25 mouse cellular contexts compared by ENCODE assay signal in the genomic region with DNA sequence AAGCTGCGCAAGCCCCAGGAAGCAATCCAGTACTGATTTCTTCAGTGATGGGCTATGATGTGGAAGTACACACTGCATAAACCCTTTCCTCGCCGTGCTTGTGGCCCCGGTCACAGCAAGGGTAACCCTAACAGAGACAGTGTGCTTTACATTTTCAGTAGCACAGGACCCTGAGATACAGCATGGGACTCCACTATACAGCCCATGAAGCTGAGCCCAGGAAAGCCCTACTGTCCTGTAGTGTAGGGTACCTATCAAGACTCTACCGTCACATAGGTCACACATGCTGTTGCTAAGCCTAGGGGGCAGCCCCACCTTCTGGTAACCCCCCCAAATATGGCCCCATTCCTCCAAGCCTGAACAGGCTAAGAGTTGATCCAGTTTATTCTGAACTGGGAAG. TPM values are rescaled to one million over a fixed set of nuclear protein-coding genes. Genes with fewer than 3 reads are reported as not detected.
DNase-seq lines count a peak whose midpoint lies in the region; ATAC-seq lines count a peak whose summit lies in the region.
"Had no signal": no experiment of that assay in that cellular context is flagged by ENCODE, and none has a peak within 500 bp of the region (broad histone marks: within the 10 kb centered on the region; RNA-seq: fewer than 3 reads in every experiment).

No protein-coding gene starts in this region.

- H3K27me3 ChIP-seq in forebrain, embryonic 13.5 days = no peaks in the 10 kb centered on the region
- no peaks in the 10 kb centered on the region for H3K27me3 ChIP-seq in forebrain, embryonic 11.5 days (ENCODE audit: control insufficient read depth, insufficient read depth, low read length)
- H3K27me3 ChIP-seq in intestine, embryonic 16.5 days (replicated peaks; ENCODE audit: control insufficient read depth, insufficient read depth, low read length) = no peaks in the 10 kb centered on the region
- no peaks in the 10 kb centered on the region for H3K27me3 ChIP-seq in intestine, embryonic 15.5 days (replicated peaks)
- H3K27me3 ChIP-seq: embryonic facial prominence, embryonic 12.5 days; stomach, embryonic 15.5 days had no signal

- peaks cover 15% of the 10 kb centered on the region for H3K4me1 ChIP-seq in forebrain, embryonic 13.5 days
- peaks cover 3% of the 10 kb centered on the region; the same call in 1 of the 2 replicates for H3K4me1 ChIP-seq in forebrain, embryonic 11.5 days (replicated peaks; ENCODE audit: control insufficient read depth, insufficient read depth, low read length)
- peaks cover 33% of the 10 kb centered on the region for H3K4me1 ChIP-seq in intestine, embryonic 16.5 days (ENCODE audit: control insufficient read depth, insufficient read depth, low read length)
- peaks cover 25% of the 10 kb centered on the region for H3K4me1 ChIP-seq in intestine, embryonic 15.5 days (replicated peaks)

- H3K36me3 ChIP-seq in forebrain, embryonic 13.5 days (ENCODE audit: poor library complexity, severe bottlenecking) = 0 out of 2 replicates have a peak, but pooled peaks cover 13% of the 10 kb centered on the region
- H3K36me3 ChIP-seq in forebrain, embryonic 11.5 days (ENCODE audit: control insufficient read depth, insufficient read depth, low read length) = no peaks in the 10 kb centered on the region
- H3K36me3 ChIP-seq in intestine, embryonic 16.5 days (ENCODE audit: control insufficient read depth, insufficient read depth, low read length) = peaks cover 2% of the 10 kb centered on the region; the same call in 1 of the 2 replicates
- no peaks in the 10 kb centered on the region for H3K36me3 ChIP-seq in intestine, embryonic 15.5 days
- H3K36me3 ChIP-seq: embryonic facial prominence, embryonic 12.5 days; forebrain, embryonic 12.5 days; stomach, embryonic 15.5 days had no signal

- DNase-seq in forebrain, embryonic 11.5 days (ENCODE audit: low spot score) = no peak
- peak; percentile 59 for DNase-seq in cerebellum, adult 9-11 months
- no peak for DNase-seq in retina, embryonic 14.5 days (ENCODE audit: low spot score)
- DNase-seq: adrenal gland, postnatal 25 days; B cell, adult 2 months; gastrocnemius, postnatal 25 days; heart, adult 2 months; heart, postnatal 4 days; kidney, adult 2 months; liver; lung, adult 2 months; lung, postnatal 10 days; midbrain, embryonic 14.5 days; retina, postnatal 1 day; right cerebral cortex, postnatal 14 days had no signal

- H3K4me2 ChIP-seq in forebrain, embryonic 13.5 days = no peak overlapping the region
- no peak overlapping the region for H3K4me2 ChIP-seq in forebrain, embryonic 11.5 days (ENCODE audit: low read depth, low read length, severe bottlenecking)
- H3K4me2 ChIP-seq in intestine, embryonic 16.5 days (ENCODE audit: low read depth, low read length) = no peak overlapping the region
- H3K4me2 ChIP-seq in intestine, embryonic 15.5 days (replicated peaks) = no peak overlapping the region
- H3K4me2 ChIP-seq: embryonic facial prominence, embryonic 12.5 days; forebrain, embryonic 12.5 days; heart, embryonic 12.5 days; stomach, embryonic 15.5 days had no signal

- 0 out of 2 replicates have a peak overlapping the region, but pooled peaks have one; percentile 5 for H3K9ac ChIP-seq in forebrain, embryonic 13.5 days
- H3K9ac ChIP-seq in forebrain, embryonic 11.5 days (ENCODE audit: low read length) = no peak overlapping the region
- H3K9ac ChIP-seq in intestine, embryonic 16.5 days (ENCODE audit: low read depth, low read length) = 0 out of 2 replicates have a peak overlapping the region, but pooled peaks have one; percentile 7
- no peak overlapping the region for H3K9ac ChIP-seq in intestine, embryonic 15.5 days
- H3K9ac ChIP-seq: embryonic facial prominence, embryonic 12.5 days; forebrain, embryonic 12.5 days; heart, embryonic 12.5 days; liver, embryonic 14.5 days; stomach, embryonic 15.5 days had no signal

- no peak overlapping the region for H3K27ac ChIP-seq in forebrain, embryonic 13.5 days
- no peak overlapping the region for H3K27ac ChIP-seq in forebrain, embryonic 11.5 days (ENCODE audit: low read depth, low read length)
- no peak overlapping the region for H3K27ac ChIP-seq in intestine, embryonic 16.5 days (ENCODE audit: low read length)
- H3K27ac ChIP-seq in intestine, embryonic 15.5 days = no peak overlapping the region
- H3K27ac ChIP-seq: embryonic facial prominence, embryonic 12.5 days; forebrain, embryonic 12.5 days; heart, adult 2 months; liver, embryonic 14.5 days; stomach, embryonic 15.5 days had no signal

- ATAC-seq in forebrain, embryonic 13.5 days = no peak
- ATAC-seq in forebrain, embryonic 11.5 days (replicated peaks; ENCODE audit: low FRiP score) = no peak
- no peak for ATAC-seq in intestine, embryonic 16.5 days
- no peak for ATAC-seq in intestine, embryonic 15.5 days
- ATAC-seq: inflammation-experienced regulatory T-cells, adult 6 months had no signal

- no peaks in the 10 kb centered on the region for H3K9me3 ChIP-seq in forebrain, embryonic 13.5 days (replicated peaks)
- H3K9me3 ChIP-seq in forebrain, embryonic 11.5 days (ENCODE audit: control insufficient read depth, low read length) = no peaks in the 10 kb centered on the region
- no peaks in the 10 kb centered on the region for H3K9me3 ChIP-seq in intestine, embryonic 16.5 days (ENCODE audit: control insufficient read depth, low read length)
- no peaks in the 10 kb centered on the region for H3K9me3 ChIP-seq in intestine, embryonic 15.5 days
- H3K9me3 ChIP-seq: embryonic facial prominence, embryonic 12.5 days; forebrain, embryonic 12.5 days; heart, embryonic 12.5 days; stomach, embryonic 15.5 days had no signal

- H3K4me3 ChIP-seq in forebrain, embryonic 13.5 days = no peak overlapping the region
- H3K4me3 ChIP-seq in forebrain, embryonic 11.5 days (ENCODE audit: low read depth, low read length) = no peak overlapping the region
- no peak overlapping the region for H3K4me3 ChIP-seq in intestine, embryonic 16.5 days (ENCODE audit: low read length)
- H3K4me3 ChIP-seq in intestine, embryonic 15.5 days (replicated peaks) = no peak overlapping the region
- H3K4me3 ChIP-seq: embryonic facial prominence, embryonic 12.5 days; erythroblast, embryonic 14.5 days; forebrain, embryonic 12.5 days; heart, adult 2 months; heart, embryonic 12.5 days; stomach, embryonic 15.5 days had no signal

- 90% methylated on average over 5 of the region's 5 CpGs for whole genome bisulfite sequencing in forebrain, embryonic 13.5 days
- WGBS in forebrain, embryonic 11.5 days = 98% methylated on average over 5 of the region's 5 CpGs
- WGBS in intestine, embryonic 16.5 days = 95% methylated on average over 5 of the region's 5 CpGs
- 96% methylated on average over 5 of the region's 5 CpGs for WGBS in intestine, embryonic 15.5 days

RNA-seq across cellular contexts. Expression of gene Pdk2, which starts 4.6 kb away (rescaled TPM):
- 19.7 and 20.2 TPM in 2 replicates for polyA plus RNA-seq in forebrain, embryonic 13.5 days (2015; fragmentation: Nextera tagmentation; extraction: Ambion mirVana)
- 16.5 and 17.4 TPM in 2 replicates for polyA plus RNA-seq in forebrain, embryonic 11.5 days (2014; fragmentation: Nextera tagmentation; extraction: Ambion mirVana)
- polyA plus RNA-seq in intestine, embryonic 16.5 days (2015; fragmentation: Nextera tagmentation; extraction: Ambion mirVana) = 42.2 and 48.2 TPM in 2 replicates
- polyA plus RNA-seq in intestine, embryonic 15.5 days (2015; fragmentation: Nextera tagmentation; extraction: Ambion mirVana) = 30.8 and 31.2 TPM in 2 replicates

RNA-seq across cellular contexts. Expression of gene Samd14, which starts 26.8 kb away (rescaled TPM):
- 89.2 and 95.0 TPM in 2 replicates for polyA plus RNA-seq in forebrain, embryonic 13.5 days (2015; fragmentation: Nextera tagmentation; extraction: Ambion mirVana)
- polyA plus RNA-seq in forebrain, embryonic 11.5 days (2014; fragmentation: Nextera tagmentation; extraction: Ambion mirVana) = 56.8 and 59.2 TPM in 2 replicates
- 13.2 and 13.6 TPM in 2 replicates for polyA plus RNA-seq in intestine, embryonic 16.5 days (2015; fragmentation: Nextera tagmentation; extraction: Ambion mirVana)
- 15.0 and 15.3 TPM in 2 replicates for polyA plus RNA-seq in intestine, embryonic 15.5 days (2015; fragmentation: Nextera tagmentation; extraction: Ambion mirVana)

RNA-seq across cellular contexts. Expression of gene Itga3, which starts 40.1 kb away (rescaled TPM):
- 2.4 and 3.9 TPM in 2 replicates for polyA plus RNA-seq in forebrain, embryonic 13.5 days (2015; fragmentation: Nextera tagmentation; extraction: Ambion mirVana)
- polyA plus RNA-seq in forebrain, embryonic 11.5 days (2014; fragmentation: Nextera tagmentation; extraction: Ambion mirVana) = 4.4 and 5.4 TPM in 2 replicates
- 35.7 and 39.9 TPM in 2 replicates for polyA plus RNA-seq in intestine, embryonic 16.5 days (2015; fragmentation: Nextera tagmentation; extraction: Ambion mirVana)
- 32.8 and 35.6 TPM in 2 replicates for polyA plus RNA-seq in intestine, embryonic 15.5 days (2015; fragmentation: Nextera tagmentation; extraction: Ambion mirVana)

RNA-seq across cellular contexts. Expression of gene Ppp1r9b, which starts 45.7 kb away (rescaled TPM):
- 15.8 and 16.3 TPM in 2 replicates for polyA plus RNA-seq in forebrain, embryonic 13.5 days (2015; fragmentation: Nextera tagmentation; extraction: Ambion mirVana)
- 17.2 and 18.6 TPM in 2 replicates for polyA plus RNA-seq in forebrain, embryonic 11.5 days (2014; fragmentation: Nextera tagmentation; extraction: Ambion mirVana)
- polyA plus RNA-seq in intestine, embryonic 16.5 days (2015; fragmentation: Nextera tagmentation; extraction: Ambion mirVana) = 5.2 and 5.6 TPM in 2 replicates
- polyA plus RNA-seq in intestine, embryonic 15.5 days (2015; fragmentation: Nextera tagmentation; extraction: Ambion mirVana) = 6.8 and 8.1 TPM in 2 replicates

Comparison
In these comparisons a context has a peak if more than half of its experiments do, and no peak if none do; other contexts are left out.
1. H3K9ac ChIP-seq: peak in forebrain, embryonic 13.5 days (single experiment) and intestine, embryonic 16.5 days (single experiment); none in forebrain, embryonic 11.5 days (single experiment) and intestine, embryonic 15.5 days (single experiment).